Mouse (Mus musculus) frontal cortex, postnatal 10 days (tissue): ENCODE data around the gene Ptk7.
"Not testable (repeated sequence)": the region's sequence is repeated elsewhere in the genome, so short reads cannot be mapped to it uniquely, and the experiment has no call there.

Experiments
- DNase-seq, 2 experiments: peaks; one replicate each; pipeline ENCODE4 v3.0.0; 2022; ENCODE audit warnings: low spot score in 2 of 2, mixed read lengths in 1 of 2

Ptk7 gene

DNA sequence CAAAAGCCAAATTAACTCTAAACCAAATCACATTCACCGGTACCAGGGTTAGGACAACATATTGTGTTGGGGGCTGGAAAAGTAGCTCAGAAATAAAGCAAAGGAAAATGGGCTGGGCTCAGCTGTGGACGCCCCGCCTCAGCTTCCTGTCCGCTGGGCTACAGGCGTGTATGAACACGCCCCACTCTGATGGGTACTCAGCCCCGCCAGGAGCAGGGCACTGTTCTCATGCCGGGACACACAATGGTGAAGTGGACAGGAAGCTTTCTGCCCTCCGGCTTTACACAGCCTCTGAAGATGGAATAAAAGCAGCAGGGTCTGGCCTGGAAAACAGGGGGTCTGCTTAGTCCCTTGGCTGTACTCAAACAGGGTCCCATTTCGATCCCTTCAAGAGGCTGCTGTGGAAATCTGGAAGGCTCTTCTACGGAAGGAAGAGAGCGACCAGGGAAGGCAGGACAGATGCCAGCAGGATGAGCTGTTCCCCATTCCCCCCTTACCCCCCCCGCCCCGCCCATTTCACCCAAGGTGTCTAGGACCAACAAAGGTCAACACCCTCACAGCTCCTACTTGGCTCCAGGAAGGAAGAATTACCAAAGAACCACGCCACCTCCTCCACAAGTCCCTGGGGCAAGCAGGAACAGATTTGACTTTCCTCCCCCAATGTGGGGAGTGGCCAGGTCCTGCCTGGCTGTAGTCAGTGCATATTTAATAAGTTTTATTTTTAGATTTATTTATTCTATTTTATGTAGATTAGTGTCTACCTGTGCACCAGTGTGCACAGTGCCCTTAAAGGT lies 19.4 kb downstream of the Ptk7 start:
- no peak for DNase-seq

DNA sequence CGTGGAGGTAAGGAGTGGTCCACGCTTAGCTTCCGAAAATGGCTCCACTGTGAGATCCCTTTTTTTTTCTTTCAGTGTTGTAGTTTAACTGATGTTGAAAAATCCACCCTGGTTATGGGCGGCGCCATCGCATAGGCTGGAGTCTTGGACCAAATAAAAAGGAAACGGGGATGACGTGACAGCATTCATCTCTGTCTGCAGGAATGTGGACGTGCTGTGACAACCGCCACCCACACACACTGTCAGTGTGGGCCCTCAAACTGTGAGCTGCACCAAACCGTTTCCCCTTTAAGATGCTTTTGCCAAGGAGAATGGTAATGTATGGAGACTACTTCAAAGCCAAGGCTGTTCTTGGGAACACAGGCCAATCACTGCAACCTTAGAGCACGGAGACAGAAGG lies 23.3 kb downstream of the Ptk7 start:
- no peak for DNase-seq

DNA sequence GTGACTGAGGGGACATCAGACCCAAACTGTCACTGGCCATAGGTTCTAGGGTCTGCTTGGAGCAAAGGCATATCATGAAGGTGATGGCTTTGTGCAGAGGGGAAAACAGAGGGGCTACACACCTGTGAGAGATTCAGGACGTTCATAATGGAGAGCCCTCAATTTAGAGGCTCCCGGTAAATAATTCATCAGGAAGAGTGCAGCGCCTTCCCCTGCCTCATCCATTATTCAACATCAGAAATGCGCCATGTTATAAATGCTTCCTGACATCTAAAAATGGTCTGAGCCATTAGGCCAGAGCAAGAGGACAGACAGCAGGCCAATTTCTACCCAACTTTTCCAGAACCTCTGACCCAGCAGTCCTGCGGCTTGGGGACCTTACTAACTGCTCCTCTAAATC lies 24.2 kb downstream of the Ptk7 start:
- DNase-seq: no peak

DNA sequence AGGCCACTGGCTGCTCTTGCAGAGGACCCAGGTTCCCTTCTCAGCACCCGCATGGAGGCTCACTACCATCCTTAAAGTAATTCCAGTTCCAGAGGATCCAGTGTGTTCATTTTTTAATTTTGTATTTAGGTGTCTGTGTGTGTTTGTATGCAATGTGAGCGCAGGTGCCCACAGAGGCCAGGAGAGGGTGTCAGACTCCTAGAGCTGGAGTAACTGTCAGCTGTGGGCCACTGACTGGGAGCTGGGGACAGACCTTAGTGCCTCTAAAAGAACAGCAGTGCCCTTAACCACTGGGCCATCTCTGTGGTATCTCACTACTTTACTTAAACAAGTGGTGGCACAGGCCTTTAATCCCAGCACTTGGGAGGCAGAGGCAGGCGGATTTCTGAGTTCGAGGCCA lies 26.1 kb downstream of the Ptk7 start:
- DNase-seq: no peak

- DNase-seq: no peak
Observed at GRCm38 (mm10) chr17:46602212-46602611, 27.1 kb downstream of the Ptk7 start.

DNA sequence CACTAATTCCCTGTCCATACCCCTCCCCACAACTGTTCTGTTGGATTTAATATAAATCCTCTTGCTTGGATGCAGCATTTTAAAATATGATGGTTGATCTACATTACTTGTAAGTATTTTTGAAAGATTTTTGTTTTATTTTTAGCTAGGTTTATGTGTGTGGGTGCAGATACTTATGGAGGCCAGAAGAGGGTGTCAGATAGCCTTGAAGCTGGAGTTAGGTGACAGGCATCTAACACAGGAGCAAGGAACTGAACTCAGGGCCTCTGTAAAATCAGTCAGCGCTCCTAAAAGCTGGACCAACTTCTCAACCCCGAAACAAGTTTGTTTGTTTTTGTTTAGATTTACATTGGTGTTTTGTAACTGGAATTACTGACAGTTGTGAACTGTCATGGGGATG lies 28.7 kb downstream of the Ptk7 start:
- DNase-seq: no peak

GRCm38 (mm10) chr17:46598963-46599362 lies 30.3 kb downstream of the Ptk7 start:
- DNase-seq: no peak

DNA sequence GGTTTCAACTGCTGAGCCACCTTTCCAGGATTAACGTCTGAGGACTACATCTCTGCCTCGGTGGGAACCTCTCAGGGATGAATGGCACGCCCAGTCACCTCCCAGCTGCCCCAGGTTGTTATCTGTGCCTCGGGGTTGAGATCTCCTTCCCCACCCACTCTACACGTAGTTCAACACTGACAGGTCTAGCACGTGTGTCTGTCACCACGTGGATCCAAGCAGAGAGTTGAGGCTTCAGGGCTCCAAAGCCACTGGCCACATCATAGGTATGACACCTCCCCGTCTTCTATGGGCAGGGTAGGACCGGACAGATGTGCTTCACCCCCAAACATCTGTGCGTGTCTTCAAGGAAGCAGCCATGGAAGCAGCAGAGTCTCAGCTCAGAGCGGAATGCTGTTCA lies 31.3 kb downstream of the Ptk7 start:
- DNase-seq: no peak

DNA sequence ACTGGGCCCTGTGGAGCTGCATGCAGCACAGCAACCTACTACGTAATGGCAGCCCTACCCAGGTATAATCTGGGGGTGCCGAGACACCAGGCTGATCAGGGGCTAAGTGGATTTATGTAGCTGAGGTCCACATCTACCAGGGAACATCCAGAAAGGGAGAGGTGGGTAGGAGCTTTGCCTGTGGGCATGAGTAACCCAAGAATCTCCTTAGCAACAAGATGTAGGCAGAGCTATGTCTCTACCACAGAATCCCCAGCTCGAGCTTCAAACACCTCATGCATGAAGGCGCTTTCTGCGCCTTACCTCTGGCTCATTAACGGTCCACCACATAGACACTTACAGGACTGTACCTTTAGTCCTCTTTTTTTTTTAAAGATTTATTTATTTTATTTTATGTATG lies 34.0 kb downstream of the Ptk7 start:
- no peak for DNase-seq

GRCm38 (mm10) chr17:46594606-46595005 lies 34.7 kb downstream of the Ptk7 start:
- no peak for DNase-seq

GRCm38 (mm10) chr17:46593124-46593523 lies 36.2 kb downstream of the Ptk7 start:
- DNase-seq: no peak

DNA sequence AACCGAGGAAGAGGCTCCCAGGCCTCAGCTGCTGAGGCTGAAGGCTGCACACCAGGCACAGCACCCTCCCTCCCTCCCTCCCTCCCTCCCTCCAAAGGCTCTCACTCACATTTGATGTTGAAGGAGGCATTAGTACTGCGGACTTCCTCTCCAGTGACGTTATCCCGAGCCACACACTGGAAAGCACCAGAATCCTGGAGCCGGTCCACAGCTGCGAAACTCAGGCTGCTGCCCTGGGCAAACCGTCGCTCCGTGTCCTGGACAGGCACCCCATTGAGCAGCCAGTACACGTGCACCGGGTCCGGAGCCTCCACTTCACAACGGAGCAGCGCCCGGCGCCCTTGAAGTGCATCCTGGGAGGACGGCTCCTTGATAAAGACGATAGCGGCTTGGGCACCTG lies 37.9 kb downstream of the Ptk7 start:
- DNase-seq: no peak

GRCm38 (mm10) chr17:46590439-46590838 lies 38.9 kb downstream of the Ptk7 start:
- no peak for DNase-seq

DNA sequence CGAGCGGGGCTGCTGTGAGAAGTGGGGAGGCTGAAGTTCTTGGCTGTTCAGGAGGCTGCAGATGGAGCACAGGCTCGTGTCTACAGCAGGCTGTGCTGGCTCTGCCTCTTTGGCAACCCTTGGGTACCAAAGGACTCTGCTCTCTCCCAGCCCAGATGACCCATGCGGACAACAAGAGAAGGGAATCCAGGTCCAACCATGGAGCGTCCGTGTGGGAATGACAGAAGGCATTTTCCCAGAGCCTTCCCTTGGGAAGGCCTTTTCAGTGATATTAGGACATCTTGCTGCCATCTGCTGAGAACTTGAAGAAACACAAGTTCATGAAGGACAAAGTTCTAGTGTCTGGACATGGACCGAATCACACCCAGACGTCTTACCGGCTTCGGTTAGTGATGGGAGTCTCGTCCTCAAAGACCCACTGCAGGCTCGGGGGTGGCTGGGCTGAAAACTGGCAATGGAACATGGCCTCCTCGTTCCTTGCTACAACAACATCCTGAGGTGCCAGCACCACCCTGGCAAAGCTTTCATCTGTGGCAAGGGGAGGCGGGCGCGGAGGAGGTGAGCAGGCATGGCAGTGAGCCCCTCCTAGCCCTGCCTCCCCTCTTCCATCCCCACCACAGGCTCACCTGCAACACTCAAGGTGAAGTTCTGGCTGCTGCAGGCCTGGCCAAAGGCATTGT lies 39.5 kb downstream of the Ptk7 start:
- no peak for DNase-seq

DNA sequence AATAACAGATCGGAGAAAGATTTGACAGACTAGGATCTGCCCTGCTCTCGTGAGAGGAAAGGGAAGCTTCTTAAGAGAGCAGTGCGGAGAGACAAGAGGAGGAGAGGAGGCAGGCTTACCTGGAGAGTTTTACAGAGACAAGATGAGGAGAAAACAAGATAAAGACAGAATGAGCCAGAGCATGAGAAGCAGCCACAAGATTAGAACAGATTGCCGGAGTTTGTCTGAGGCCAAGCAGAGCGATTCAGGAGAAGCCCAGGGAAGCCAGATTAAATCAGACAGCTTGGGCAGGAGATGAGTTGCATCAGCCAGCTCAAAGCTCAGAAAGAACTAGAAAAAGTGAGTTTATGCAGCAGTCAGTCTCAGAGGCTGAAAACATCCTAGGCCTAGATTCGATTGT lies 40.4 kb downstream of the Ptk7 start:
- DNase-seq: no peak

- DNase-seq: no peak
Observed at GRCm38 (mm10) chr17:46588173-46588572, 41.1 kb downstream of the Ptk7 start.

GRCm38 (mm10) chr17:46586327-46586726 lies 43.0 kb downstream of the Ptk7 start:
- DNase-seq: no peak

DNA sequence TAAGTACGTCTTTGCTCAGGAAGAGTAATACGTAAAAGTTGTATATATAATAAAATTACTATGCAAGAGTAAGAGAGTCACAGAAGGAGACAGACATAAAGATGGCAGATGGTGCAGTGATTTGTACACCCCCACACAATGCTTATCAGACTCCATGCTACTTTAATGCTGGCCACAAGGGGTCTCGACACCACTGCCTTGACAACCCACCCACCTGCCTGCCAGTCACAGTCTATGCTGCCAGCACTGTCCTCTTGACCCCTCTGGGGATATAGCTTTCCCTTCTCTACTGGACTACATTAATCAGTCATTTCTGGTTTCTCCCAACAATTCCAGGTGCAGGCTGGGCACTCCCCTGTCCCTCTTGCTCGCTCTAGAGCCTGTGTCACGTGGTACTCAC lies 50.7 kb downstream of the Ptk7 start:
- DNase-seq: no peak

- DNase-seq: no peak
Observed at GRCm38 (mm10) chr17:46576070-46576469, 53.2 kb downstream of the Ptk7 start.

DNA sequence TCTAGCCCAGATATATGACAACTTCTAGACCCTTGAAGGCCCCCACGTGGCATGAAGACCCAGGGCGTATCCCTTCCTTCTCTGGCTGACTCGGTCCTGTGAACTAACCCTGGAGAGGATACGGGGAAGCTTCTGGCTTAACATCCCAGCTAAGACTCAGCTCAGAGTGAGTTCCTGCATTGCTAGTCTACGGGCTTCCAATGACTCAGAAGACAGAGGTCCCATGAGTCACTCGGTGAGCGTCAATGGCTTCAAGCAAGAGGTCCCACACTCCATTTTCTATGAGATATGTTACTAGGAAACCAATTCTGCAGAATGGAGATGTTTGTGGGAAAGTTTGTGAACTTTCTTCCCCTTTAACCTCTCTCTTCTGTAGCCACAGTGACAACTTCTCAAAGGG lies 54.8 kb downstream of the Ptk7 start:
- no peak for DNase-seq

GRCm38 (mm10) chr17:46571005-46571404 lies 58.3 kb downstream of the Ptk7 start:
- DNase-seq: no peak

- DNase-seq: no peak
Observed at GRCm38 (mm10) chr17:46559146-46559545, 70.2 kb downstream of the Ptk7 start.

DNA sequence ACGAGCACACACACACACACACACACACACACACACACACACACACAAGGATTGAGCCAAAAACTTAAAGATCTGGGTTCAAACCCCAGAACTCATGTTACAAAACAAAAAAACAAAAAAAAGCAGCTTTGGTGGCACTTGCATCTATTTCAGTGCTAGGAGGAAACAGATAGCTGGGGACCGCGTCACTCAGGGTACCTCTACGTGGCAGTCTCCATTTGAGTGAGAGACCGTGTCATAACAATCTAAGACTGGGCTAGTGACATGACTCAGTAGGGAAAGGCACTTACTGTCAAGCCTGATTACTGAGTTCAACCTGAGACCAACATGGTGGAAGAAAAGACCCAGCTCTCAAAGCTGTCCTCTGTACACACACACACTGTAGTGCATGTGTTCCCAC lies 71.2 kb downstream of the Ptk7 start:
- no peak for DNase-seq

DNA sequence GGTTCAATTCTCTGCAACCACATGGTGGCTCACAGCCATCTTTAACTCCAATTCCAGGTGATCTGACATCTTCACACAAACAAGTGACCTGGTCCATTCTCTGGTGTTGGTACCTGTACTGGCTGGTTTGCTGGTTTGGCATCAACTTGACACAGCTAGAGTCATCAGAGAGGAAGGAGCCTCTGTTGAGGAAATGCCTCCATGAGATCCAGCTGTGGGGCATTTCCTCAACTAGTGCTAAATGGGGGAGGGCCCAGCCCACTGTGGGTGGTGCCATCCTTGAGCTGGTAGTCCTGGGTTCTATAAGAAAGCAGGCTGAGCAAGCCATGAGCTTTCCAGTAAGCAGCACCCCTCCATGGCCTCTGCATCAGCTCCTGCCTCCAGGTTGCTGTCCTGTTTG lies 72.0 kb downstream of the Ptk7 start:
- not testable (repeated sequence) for DNase-seq
